8 mouse cellular contexts compared by ENCODE assay signal in genomic region chr14:60176469-60176890, GRCm38 (mm10). TPM values are rescaled to one million over a fixed set of nuclear protein-coding genes. Genes with fewer than 3 reads are reported as not detected.
DNase-seq lines count a peak whose midpoint lies in the region; ATAC-seq lines count a peak whose summit lies in the region.

No protein-coding gene starts in this region.

- H3K9me3 ChIP-seq in heart, embryonic 12.5 days (replicated peaks) = no peaks in the 10 kb centered on the region
- H3K9me3 ChIP-seq in hindbrain, embryonic 12.5 days (replicated peaks) = no peaks in the 10 kb centered on the region
- H3K9me3 ChIP-seq in midbrain, embryonic 10.5 days (replicated peaks) = no peaks in the 10 kb centered on the region

- peak overlapping the region; percentile 83 for H3K4me3 ChIP-seq in heart, embryonic 12.5 days
- H3K4me3 ChIP-seq in brown adipose tissue, adult 24 weeks (ENCODE audit: insufficient read depth, low read depth, low read length) = peak overlapping the region; percentile 51
- peak overlapping the region; percentile 81 for H3K4me3 ChIP-seq in hindbrain, embryonic 12.5 days
- peak overlapping the region; percentile 86 for H3K4me3 ChIP-seq in midbrain, embryonic 10.5 days

- peaks cover 3% of the 10 kb centered on the region; the same call in 1 of the 2 replicates for H3K36me3 ChIP-seq in heart, embryonic 12.5 days
- no peaks in the 10 kb centered on the region for H3K36me3 ChIP-seq in hindbrain, embryonic 12.5 days
- H3K36me3 ChIP-seq in midbrain, embryonic 10.5 days = no peaks in the 10 kb centered on the region

- H3K4me1 ChIP-seq in heart, embryonic 12.5 days (replicated peaks) = peaks cover 40% of the 10 kb centered on the region
- no peaks in the 10 kb centered on the region for H3K4me1 ChIP-seq in brown adipose tissue, adult 24 weeks (ENCODE audit: control insufficient read depth, insufficient read depth, insufficient read length, low read length)
- H3K4me1 ChIP-seq in hindbrain, embryonic 12.5 days = peaks cover 18% of the 10 kb centered on the region
- peaks cover 21% of the 10 kb centered on the region for H3K4me1 ChIP-seq in midbrain, embryonic 10.5 days

- peak overlapping the region; percentile 70; the same call in 1 of the 2 replicates for H3K27ac ChIP-seq in heart, embryonic 12.5 days (ENCODE audit: poor library complexity, severe bottlenecking)
- no peak overlapping the region for H3K27ac ChIP-seq in brown adipose tissue, adult 24 weeks (replicated peaks; ENCODE audit: low read depth, low read length)
- peak overlapping the region; percentile 83; the same call in 1 of the 2 replicates for H3K27ac ChIP-seq in hindbrain, embryonic 12.5 days
- peak overlapping the region; percentile 85 for H3K27ac ChIP-seq in midbrain, embryonic 10.5 days (replicated peaks)

- peaks cover 12% of the 10 kb centered on the region; the same call in 1 of the 2 replicates for H3K27me3 ChIP-seq in heart, embryonic 12.5 days (replicated peaks)
- peaks cover 47% of the 10 kb centered on the region for H3K27me3 ChIP-seq in hindbrain, embryonic 12.5 days
- H3K27me3 ChIP-seq in midbrain, embryonic 10.5 days (ENCODE audit: low read depth, poor library complexity, severe bottlenecking) = peaks cover 72% of the 10 kb centered on the region

- 32% methylated on average over 9 of the region's 9 CpGs for WGBS in heart, embryonic 12.5 days
- WGBS in hindbrain, embryonic 12.5 days = 25% methylated on average over 9 of the region's 9 CpGs
- WGBS in midbrain, embryonic 10.5 days = 26% methylated on average over 9 of the region's 9 CpGs

- H3K4me2 ChIP-seq in heart, embryonic 12.5 days = peak overlapping the region; percentile 90
- H3K4me2 ChIP-seq in hindbrain, embryonic 12.5 days (replicated peaks) = peak overlapping the region; percentile 99

- peak overlapping the region; percentile 91 for H3K9ac ChIP-seq in heart, embryonic 12.5 days
- H3K9ac ChIP-seq in hindbrain, embryonic 12.5 days = peak overlapping the region; percentile 83; the same call in 1 of the 2 replicates

- no peak for DNase-seq in heart, adult 8-10 months (ENCODE audit: low spot score)
- no peak for DNase-seq in midbrain, embryonic 10.5 days (ENCODE audit: low spot score)
- DNase-seq in B cell, adult 2 months = no peak
- no peak for DNase-seq in thymus, postnatal 4 days
- no peak for DNase-seq in left cerebral cortex, adult 11 months (ENCODE audit: low spot score)

- no peak for ATAC-seq in heart, embryonic 12.5 days (ENCODE audit: insufficient number of reproducible peaks, low FRiP score)
- no peak; the same call in none of the 2 replicates for ATAC-seq in hindbrain, embryonic 12.5 days (ENCODE audit: low FRiP score)

RNA-seq across cellular contexts. Expression of gene Atp8a2, which starts 20.5 kb away (rescaled TPM):
- polyA plus RNA-seq in heart, embryonic 12.5 days (2016; fragmentation: Nextera tagmentation; extraction: Ambion mirVana) = 10.8 and 13.0 TPM in 2 replicates
- total RNA-seq in heart, adult 8-10 months (2022) = 10 to 100 TPM in 1 of 4 experiments, 1 to 10 TPM in 3; 4.8 to 11.0 (median 9.3) TPM
- polyA plus RNA-seq in brown adipose tissue, adult 24 weeks (2012; ENCODE audit: insufficient read depth, insufficient read length, missing spikeins) = 0.13 TPM in 1 of 2 replicates, not detected in the other
- 20.7 and 21.3 TPM in 2 replicates for polyA plus RNA-seq in hindbrain, embryonic 12.5 days (2016; fragmentation: Nextera tagmentation; extraction: Ambion mirVana)
- 2.5 and 5.2 TPM in 2 replicates for polyA plus RNA-seq in midbrain, embryonic 10.5 days (2016; fragmentation: Nextera tagmentation; extraction: Ambion mirVana)
